Mouse (Mus musculus) thymus, adult 2 months (tissue): ENCODE measurements at regions not wholly inside any gene's neighbourhood (a gene's known extent, or its start where the extent isn't known, plus 50 kb on each side); places are given as distances from the start of the nearest gene placed in this dataset.

Source experiments
- CTCF ChIP-seq: fragments of 200-500 bp; IDR thresholded peaks from 2 replicates; pipeline ENCODE4 v1.5.1; 2012; ENCODE audit warnings: mild to moderate bottlenecking, control low read depth, low read length, moderate library complexity, borderline replicate concordance; ENCODE audit not compliant: control insufficient read depth, poor library complexity, insufficient read depth; ENCODE audit errors: extremely low read depth
- POLR2A ChIP-seq: fragments of 200-500 bp; IDR thresholded peaks from 2 replicates; pipeline ENCODE4 v1.6.1; 2012; ENCODE audit warnings: mild to moderate bottlenecking, low read length, control low read depth, moderate library complexity; ENCODE audit not compliant: control insufficient read depth, poor library complexity, insufficient read depth; ENCODE audit errors: extremely low read depth

- no peak for TF ChIP-seq CTCF
- no peak for TF ChIP-seq POLR2A
Measured at GRCm38 (mm10) chr6:50809669-50809983, 155.4 kb upstream of the Npvf start.
